Mouse (Mus musculus): ENCODE results near the gene Cobll1. TPM values are rescaled to one million over a fixed set of nuclear protein-coding genes. Genes with fewer than 3 reads are reported as not detected.
"Not testable (repeated sequence)": the region's sequence is repeated elsewhere in the genome, so short reads cannot be mapped to it uniquely, and the experiment has no call there.

Gene Cobll1
- polyA plus RNA-seq, 1 experiment from 2014 or later: 2.8 TPM

DNA sequence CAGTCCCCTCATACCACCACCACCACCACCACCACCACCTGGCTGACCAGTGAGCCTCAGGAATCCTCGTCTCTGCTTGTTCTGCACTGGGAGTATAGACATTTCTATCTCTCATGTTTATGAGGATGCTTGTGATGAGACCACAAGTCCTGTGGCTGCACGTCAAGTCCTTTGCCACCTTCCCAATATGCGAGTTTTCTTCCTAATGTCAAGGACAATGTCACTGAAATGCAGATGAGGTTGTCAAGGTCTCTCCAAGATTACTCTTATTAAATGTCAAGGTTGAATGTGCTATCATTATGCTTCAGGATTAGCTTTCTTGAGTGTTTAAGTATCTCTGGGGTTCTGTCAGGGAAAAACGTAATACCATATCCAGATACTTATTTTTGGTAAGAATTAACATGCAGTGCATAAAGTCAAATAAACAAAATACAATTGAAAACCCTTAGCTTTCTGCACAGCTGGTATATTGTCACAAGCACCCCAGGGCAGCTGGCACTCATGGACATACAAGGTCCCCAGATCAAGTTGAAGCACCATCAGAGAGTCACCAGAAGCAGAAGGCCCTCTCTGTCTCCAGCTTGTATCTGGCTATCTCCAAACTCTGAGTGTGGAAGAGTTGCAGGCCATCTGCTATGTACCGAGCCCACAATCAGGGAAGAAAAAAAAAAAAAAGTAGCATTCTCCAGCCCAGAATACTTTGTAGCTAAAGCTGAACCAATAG, 27.5 kb upstream of the Cobll1 start:
- Histone ChIP-seq H3K9me3 (ENCODE audit: control insufficient read depth, low read length) (no peaks in the 10 kb centered on the region), H3K4me2 (ENCODE audit: low read length) (no peak overlapping the region), H3K4me1 (ENCODE audit: control insufficient read depth, insufficient read depth, low read depth, low read length) (no peaks in the 10 kb centered on the region), H3K36me3 (ENCODE audit: control insufficient read depth, insufficient read depth, low read length) (no peaks in the 10 kb centered on the region), H3K27ac (ENCODE audit: low read depth, low read length) (no peak overlapping the region), H3K27me3 (replicated peaks; ENCODE audit: control insufficient read depth, insufficient read depth, low read length) (no peaks in the 10 kb centered on the region), H3K4me3 (ENCODE audit: low read length) (no peak overlapping the region), H3K9ac (ENCODE audit: low read depth, low read length) (no peak overlapping the region)
- WGBS: 87% methylated on average over 5 of the region's 5 CpGs
- ATAC-seq: no peak

DNA sequence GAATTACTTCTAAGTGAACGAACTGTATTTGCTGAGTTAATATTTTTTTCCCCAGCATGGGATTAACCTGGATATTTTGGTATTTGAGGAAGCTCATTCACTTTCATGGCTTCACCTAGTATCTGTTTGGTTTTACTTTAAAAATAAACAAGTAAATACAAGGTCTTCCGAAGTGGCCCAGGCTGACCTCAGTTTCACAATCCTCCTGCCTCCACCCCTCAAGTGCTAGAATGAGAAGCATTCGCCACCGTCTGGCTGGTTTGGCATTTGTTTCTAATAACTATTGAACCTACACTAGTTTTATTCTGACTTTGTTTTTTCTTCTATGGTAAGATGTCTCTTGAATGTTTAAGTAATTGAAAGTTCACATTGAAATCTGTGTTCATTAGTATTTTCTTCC, 23.0 kb upstream of the Cobll1 start:
- H3K27ac ChIP-seq (ENCODE audit: low read depth, low read length): no peak overlapping the region
- H3K4me3 ChIP-seq (ENCODE audit: low read length): no peak overlapping the region
- H3K4me1 ChIP-seq (ENCODE audit: control insufficient read depth, insufficient read depth, low read depth, low read length): no peaks in the 10 kb centered on the region
- H3K36me3 ChIP-seq (ENCODE audit: control insufficient read depth, insufficient read depth, low read length): no peaks in the 10 kb centered on the region
- no peak for ATAC-seq
- H3K27me3 ChIP-seq (replicated peaks; ENCODE audit: control insufficient read depth, insufficient read depth, low read length): no peaks in the 10 kb centered on the region
- no peak overlapping the region for H3K9ac ChIP-seq (ENCODE audit: low read depth, low read length)
- WGBS: 82% methylated on average over 4 of the region's 4 CpGs
- no peaks in the 10 kb centered on the region for H3K9me3 ChIP-seq (ENCODE audit: control insufficient read depth, low read length)
- no peak overlapping the region for H3K4me2 ChIP-seq (ENCODE audit: low read length)

DNA sequence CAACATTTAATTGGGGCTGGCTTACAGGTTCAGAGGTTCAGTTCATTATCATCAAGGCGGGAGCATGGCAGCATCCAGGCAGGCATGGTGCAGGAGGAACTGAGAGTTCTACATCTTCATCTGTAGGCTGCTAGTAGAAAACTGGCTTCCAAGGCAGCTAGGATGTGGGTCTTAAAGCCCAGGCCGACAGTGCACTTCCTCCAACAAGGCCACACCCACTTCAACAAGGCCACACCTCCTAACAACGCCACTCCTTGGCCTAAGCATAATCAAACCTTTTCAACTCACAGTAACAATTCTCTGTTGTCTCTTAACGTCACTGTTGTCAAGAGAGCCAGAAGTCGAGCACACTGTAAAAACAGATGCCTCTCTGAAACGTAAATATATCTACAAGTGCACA, 21.6 kb upstream of the Cobll1 start:
- not testable (repeated sequence) for H3K27ac ChIP-seq (ENCODE audit: low read depth, low read length); H3K4me2 ChIP-seq (ENCODE audit: low read length); H3K9ac ChIP-seq (ENCODE audit: low read depth, low read length); ATAC-seq; H3K27me3 ChIP-seq (replicated peaks; ENCODE audit: control insufficient read depth, insufficient read depth, low read length); H3K9me3 ChIP-seq (ENCODE audit: control insufficient read depth, low read length); H3K4me3 ChIP-seq (ENCODE audit: low read length); H3K36me3 ChIP-seq (ENCODE audit: control insufficient read depth, insufficient read depth, low read length); H3K4me1 ChIP-seq (ENCODE audit: control insufficient read depth, insufficient read depth, low read depth, low read length)
- 85% methylated on average over 6 of the region's 6 CpGs for WGBS

DNA sequence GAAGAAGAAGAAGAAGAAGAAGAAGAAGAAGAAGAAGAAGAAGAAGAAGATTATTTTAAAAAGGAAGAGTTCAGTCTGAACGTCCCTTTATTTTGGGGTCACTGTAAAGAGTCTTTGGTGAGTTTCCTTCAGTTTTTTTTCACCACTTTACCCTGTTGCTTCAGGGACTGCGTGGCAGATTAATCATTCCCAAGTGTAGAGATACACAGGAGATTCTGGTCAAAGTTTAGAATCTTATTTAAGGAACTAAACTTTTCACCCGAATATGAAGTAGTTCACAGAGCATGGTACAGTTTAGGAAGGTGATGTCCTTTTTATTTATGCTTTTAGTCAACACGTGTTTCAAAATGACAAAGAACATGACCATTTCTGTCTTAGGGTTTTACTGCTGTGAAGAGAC, 21.2 kb upstream of the Cobll1 start:
- H3K9ac ChIP-seq (ENCODE audit: low read depth, low read length): no peak overlapping the region
- no peaks in the 10 kb centered on the region for H3K4me1 ChIP-seq (ENCODE audit: control insufficient read depth, insufficient read depth, low read depth, low read length)
- no peak overlapping the region for H3K4me2 ChIP-seq (ENCODE audit: low read length)
- ATAC-seq: no peak
- WGBS: 88% methylated on average over 4 of the region's 4 CpGs
- H3K36me3 ChIP-seq (ENCODE audit: control insufficient read depth, insufficient read depth, low read length): no peaks in the 10 kb centered on the region
- H3K27ac ChIP-seq (ENCODE audit: low read depth, low read length): no peak overlapping the region
- H3K27me3 ChIP-seq (replicated peaks; ENCODE audit: control insufficient read depth, insufficient read depth, low read length): no peaks in the 10 kb centered on the region
- H3K9me3 ChIP-seq (ENCODE audit: control insufficient read depth, low read length): no peaks in the 10 kb centered on the region
- no peak overlapping the region for H3K4me3 ChIP-seq (ENCODE audit: low read length)

DNA sequence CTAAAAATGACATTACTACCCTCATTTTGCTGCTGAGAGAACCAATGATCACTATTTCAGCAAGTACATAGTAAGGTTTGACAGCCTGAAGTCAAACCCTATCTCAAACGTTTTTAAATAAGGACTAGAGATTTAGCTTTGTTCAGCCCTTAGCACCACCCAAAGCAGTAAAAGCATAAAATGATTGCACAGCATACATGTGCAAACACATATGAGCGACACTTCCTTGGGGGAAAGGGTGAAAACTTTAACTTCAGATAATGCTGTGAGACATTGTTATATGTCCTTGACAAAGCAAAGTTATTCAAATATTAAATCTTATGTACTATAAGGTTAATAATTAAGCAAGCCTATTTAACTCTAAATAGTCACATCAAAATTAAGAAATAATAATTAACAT, 18.2 kb upstream of the Cobll1 start:
- Histone ChIP-seq H3K27ac (ENCODE audit: low read depth, low read length) (no peak overlapping the region), H3K9me3 (ENCODE audit: control insufficient read depth, low read length) (no peaks in the 10 kb centered on the region), H3K27me3 (replicated peaks; ENCODE audit: control insufficient read depth, insufficient read depth, low read length) (no peaks in the 10 kb centered on the region), H3K9ac (ENCODE audit: low read depth, low read length) (no peak overlapping the region), H3K36me3 (ENCODE audit: control insufficient read depth, insufficient read depth, low read length) (no peaks in the 10 kb centered on the region), H3K4me2 (ENCODE audit: low read length) (no peak overlapping the region), H3K4me3 (ENCODE audit: low read length) (no peak overlapping the region), H3K4me1 (ENCODE audit: control insufficient read depth, insufficient read depth, low read depth, low read length) (no peaks in the 10 kb centered on the region)
- ATAC-seq: no peak
- 79% methylated on average over 2 of the region's 2 CpGs for WGBS

DNA sequence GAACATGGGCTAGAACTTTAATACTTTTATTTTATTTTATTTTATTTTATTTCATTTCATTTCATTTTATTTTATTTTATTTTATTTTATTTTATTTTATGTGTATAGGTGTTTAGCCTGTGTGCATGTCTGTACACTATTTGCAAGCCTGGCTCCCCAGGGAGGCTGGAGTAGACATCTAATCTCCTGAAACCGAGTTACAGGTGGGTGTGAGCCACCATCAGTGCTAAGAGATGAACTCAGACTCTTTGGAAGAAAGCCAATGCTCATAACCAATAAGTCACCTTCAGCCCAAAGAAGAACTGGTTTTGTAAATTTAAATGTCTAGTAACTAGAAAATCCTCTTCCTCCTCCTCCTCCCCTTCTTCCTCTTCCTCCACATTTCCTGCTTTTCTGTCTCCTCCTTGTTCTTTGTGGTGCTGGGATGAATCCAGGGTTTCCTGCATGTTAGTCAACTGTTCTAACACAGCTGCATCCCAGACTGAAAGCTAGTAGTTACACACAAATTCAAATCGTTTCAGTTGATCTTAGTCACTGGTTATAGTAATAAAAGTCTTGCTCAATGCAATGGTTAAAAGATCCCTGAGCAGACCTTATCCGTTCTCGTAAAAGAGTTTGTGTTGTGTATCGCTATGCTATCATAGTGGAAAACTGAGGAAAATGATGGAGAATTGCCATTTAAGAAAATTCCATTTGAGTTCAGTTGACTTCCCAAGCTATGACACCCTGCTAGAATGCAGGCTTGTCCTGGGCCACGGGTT, 17.5 kb upstream of the Cobll1 start:
- WGBS: 81% methylated on average over 6 of the region's 6 CpGs

DNA sequence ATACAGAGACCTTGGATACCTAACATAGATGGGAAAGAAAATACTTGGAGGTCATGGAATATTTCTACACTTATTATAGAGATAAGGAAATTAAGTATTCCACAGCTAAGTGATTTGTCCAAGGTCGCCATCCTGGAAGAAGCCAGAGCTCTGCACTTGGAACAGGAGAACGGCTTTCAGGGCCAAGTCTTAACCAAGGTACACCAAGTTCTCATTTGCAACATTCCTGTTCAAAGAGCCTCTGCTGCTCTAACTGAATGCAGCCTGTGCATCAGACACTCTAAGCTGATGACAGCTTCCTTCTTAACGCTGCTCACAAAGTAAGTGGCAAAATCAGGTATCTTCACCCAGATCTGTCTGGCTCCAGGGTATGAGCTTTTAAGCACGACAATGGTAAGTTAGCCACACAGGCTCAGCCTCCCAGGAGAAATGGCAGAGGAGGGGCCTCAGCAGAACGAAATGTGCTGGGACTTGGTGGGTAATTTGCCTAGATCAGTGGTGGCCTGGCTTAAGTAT, 11.4 kb upstream of the Cobll1 start:
- no peak overlapping the region for H3K27ac ChIP-seq (ENCODE audit: low read depth, low read length)
- no peak overlapping the region for H3K4me3 ChIP-seq (ENCODE audit: low read length)
- H3K9me3 ChIP-seq (ENCODE audit: control insufficient read depth, low read length): no peaks in the 10 kb centered on the region
- H3K36me3 ChIP-seq (ENCODE audit: control insufficient read depth, insufficient read depth, low read length): no peaks in the 10 kb centered on the region
- H3K4me2 ChIP-seq (ENCODE audit: low read length): no peak overlapping the region
- WGBS: 56% methylated on average over 5 of the region's 5 CpGs
- ATAC-seq: no peak
- no peaks in the 10 kb centered on the region for H3K27me3 ChIP-seq (replicated peaks; ENCODE audit: control insufficient read depth, insufficient read depth, low read length)
- H3K9ac ChIP-seq (ENCODE audit: low read depth, low read length): no peak overlapping the region
- no peaks in the 10 kb centered on the region for H3K4me1 ChIP-seq (ENCODE audit: control insufficient read depth, insufficient read depth, low read depth, low read length)

More for the DNA sequence above, 17.5 kb upstream of the Cobll1 start:
- no peak overlapping the region for H3K27ac ChIP-seq (ENCODE audit: low read depth, low read length)
- no peak overlapping the region for H3K4me2 ChIP-seq (ENCODE audit: low read length)
- no peaks in the 10 kb centered on the region for H3K36me3 ChIP-seq (ENCODE audit: control insufficient read depth, insufficient read depth, low read length)
- no peaks in the 10 kb centered on the region for H3K9me3 ChIP-seq (ENCODE audit: control insufficient read depth, low read length)
- H3K4me1 ChIP-seq (ENCODE audit: control insufficient read depth, insufficient read depth, low read depth, low read length): no peaks in the 10 kb centered on the region
- ATAC-seq: no peak
- H3K9ac ChIP-seq (ENCODE audit: low read depth, low read length): no peak overlapping the region
- no peaks in the 10 kb centered on the region for H3K27me3 ChIP-seq (replicated peaks; ENCODE audit: control insufficient read depth, insufficient read depth, low read length)
- H3K4me3 ChIP-seq (ENCODE audit: low read length): no peak overlapping the region

DNA sequence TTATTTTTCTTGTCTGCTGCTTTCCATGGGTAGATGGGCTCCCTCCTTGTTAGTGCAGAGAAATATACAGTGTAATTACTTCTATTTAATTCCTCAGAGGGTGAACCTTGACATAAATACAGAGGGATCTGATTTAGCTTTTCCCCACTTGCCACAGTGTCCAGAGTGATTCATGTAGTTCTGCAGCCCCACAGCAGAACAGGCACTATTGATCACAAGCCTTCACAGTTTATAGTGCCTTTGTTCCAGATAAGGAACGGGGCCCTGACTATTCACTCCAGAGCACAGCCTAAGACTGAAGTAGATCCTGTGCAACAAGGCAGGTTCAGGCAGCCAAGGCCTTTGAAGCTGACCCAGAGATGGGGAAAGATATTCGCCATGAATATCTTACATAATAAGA, 10.4 kb upstream of the Cobll1 start:
- H3K27me3 ChIP-seq (replicated peaks; ENCODE audit: control insufficient read depth, insufficient read depth, low read length): no peaks in the 10 kb centered on the region
- H3K4me3 ChIP-seq (ENCODE audit: low read length): no peak overlapping the region
- no peaks in the 10 kb centered on the region for H3K9me3 ChIP-seq (ENCODE audit: control insufficient read depth, low read length)
- no peak for ATAC-seq
- no peak overlapping the region for H3K27ac ChIP-seq (ENCODE audit: low read depth, low read length)
- H3K4me2 ChIP-seq (ENCODE audit: low read length): no peak overlapping the region
- no peaks in the 10 kb centered on the region for H3K36me3 ChIP-seq (ENCODE audit: control insufficient read depth, insufficient read depth, low read length)
- no peaks in the 10 kb centered on the region for H3K4me1 ChIP-seq (ENCODE audit: control insufficient read depth, insufficient read depth, low read depth, low read length)
- H3K9ac ChIP-seq (ENCODE audit: low read depth, low read length): no peak overlapping the region
- 52% methylated on average over 2 of the region's 2 CpGs for WGBS

DNA sequence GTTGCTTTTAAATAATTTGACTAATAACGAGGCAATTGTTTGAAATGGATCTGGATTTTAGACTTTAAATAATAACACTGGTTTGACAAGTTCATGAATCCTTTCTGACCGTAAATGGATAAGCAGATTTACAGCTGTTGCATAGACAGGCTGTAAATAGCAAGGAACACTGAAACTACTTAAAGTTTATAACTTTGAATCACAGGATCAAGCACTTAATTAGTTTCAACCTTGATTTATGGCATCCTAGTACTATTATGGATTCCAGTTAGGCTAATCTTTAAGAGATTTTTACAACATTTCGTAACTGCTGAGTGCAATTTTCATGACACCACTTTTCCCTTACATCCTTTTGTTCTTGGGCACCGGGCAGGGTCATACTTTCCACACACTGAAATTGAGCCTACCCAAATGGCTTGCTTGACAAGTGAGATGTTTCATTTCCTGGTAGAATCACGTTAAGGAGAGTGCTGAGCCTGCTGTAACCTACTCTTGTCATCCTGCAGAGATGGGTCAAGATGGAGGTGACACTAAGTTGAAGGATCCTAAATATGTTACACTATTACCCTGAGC, 1.1 kb upstream of the Cobll1 start:
- H3K27ac ChIP-seq (ENCODE audit: low read depth, low read length): no peak overlapping the region
- peaks cover 3% of the 10 kb centered on the region; the same call in 1 of the 2 replicates for H3K27me3 ChIP-seq (replicated peaks; ENCODE audit: control insufficient read depth, insufficient read depth, low read length)
- H3K4me2 ChIP-seq (ENCODE audit: low read length): no peak overlapping the region
- H3K4me3 ChIP-seq (ENCODE audit: low read length): no peak overlapping the region
- no peaks in the 10 kb centered on the region for H3K9me3 ChIP-seq (ENCODE audit: control insufficient read depth, low read length)
- H3K4me1 ChIP-seq (ENCODE audit: control insufficient read depth, insufficient read depth, low read depth, low read length): peaks cover 9% of the 10 kb centered on the region
- ATAC-seq: no peak
- 74% methylated on average over 5 of the region's 5 CpGs for whole genome bisulfite sequencing
- no peak overlapping the region for H3K9ac ChIP-seq (ENCODE audit: low read depth, low read length)
- no peaks in the 10 kb centered on the region for H3K36me3 ChIP-seq (ENCODE audit: control insufficient read depth, insufficient read depth, low read length)
